Mouse (Mus musculus): ENCODE data around the gene Mark1. TPM values are rescaled to one million over a fixed set of nuclear protein-coding genes. Genes with fewer than 3 reads are reported as not detected.

The Mark1 gene
- polyA plus RNA-seq, 1 experiment from 2014 or later: 3.2 TPM

DNA sequence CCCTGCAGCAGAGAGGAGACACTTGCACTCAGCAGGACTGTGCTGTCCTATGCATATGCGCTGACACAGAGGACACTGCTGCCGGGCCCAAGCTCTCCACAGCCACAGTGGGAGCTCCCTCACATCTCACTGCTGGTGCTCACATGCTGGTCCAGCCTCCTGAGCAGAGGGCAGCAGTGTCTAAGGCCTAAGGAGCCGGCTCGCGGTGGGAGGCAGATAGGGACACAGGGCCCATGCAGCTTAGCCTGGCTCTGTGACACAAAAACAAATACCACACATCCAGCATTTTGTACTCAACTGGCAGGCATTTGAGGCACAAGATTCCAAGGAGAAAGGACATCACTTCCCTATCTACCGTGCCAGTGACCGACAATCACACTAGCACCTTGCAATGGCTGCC, 96.5 kb downstream of the Mark1 start:
- Histone ChIP-seq H3K4me3 (ENCODE audit: low read depth, low read length) (no peak overlapping the region), H3K4me2 (ENCODE audit: low read depth, severe bottlenecking) (no peak overlapping the region), H3K9ac (ENCODE audit: low read length) (no peak overlapping the region), H3K4me1 (ENCODE audit: control insufficient read depth, insufficient read depth, low read length) (no peaks in the 10 kb centered on the region), H3K27ac (replicated peaks; ENCODE audit: low read depth, low read length) (no peak overlapping the region), H3K27me3 (ENCODE audit: control insufficient read depth, insufficient read depth, low read length) (no peaks in the 10 kb centered on the region), H3K9me3 (ENCODE audit: control insufficient read depth, low read length) (no peaks in the 10 kb centered on the region), H3K36me3 (ENCODE audit: control insufficient read depth, insufficient read depth, low read length) (no peaks in the 10 kb centered on the region)
- no peak for ATAC-seq (ENCODE audit: insufficient number of reproducible peaks, low FRiP score, low TSS enrichment, low read depth)
- WGBS: 80% methylated on average over 7 of the region's 7 CpGs
- DNase-seq (ENCODE audit: low spot score): no peak

- H3K4me1 ChIP-seq (ENCODE audit: control insufficient read depth, insufficient read depth, low read length): no peaks in the 10 kb centered on the region
- H3K9ac ChIP-seq (ENCODE audit: low read length): no peak overlapping the region
- DNase-seq (ENCODE audit: low spot score) (no peak), ATAC-seq (ENCODE audit: insufficient number of reproducible peaks, low FRiP score, low TSS enrichment, low read depth) (no peak)
- no peaks in the 10 kb centered on the region for H3K36me3 ChIP-seq (ENCODE audit: control insufficient read depth, insufficient read depth, low read length)
- no peak overlapping the region for H3K27ac ChIP-seq (replicated peaks; ENCODE audit: low read depth, low read length)
- no peak overlapping the region for H3K4me2 ChIP-seq (ENCODE audit: low read depth, severe bottlenecking)
- 76% methylated on average over 16 of the region's 16 CpGs for WGBS
- no peak overlapping the region for H3K4me3 ChIP-seq (ENCODE audit: low read depth, low read length)
- H3K9me3 ChIP-seq (ENCODE audit: control insufficient read depth, low read length): no peaks in the 10 kb centered on the region
- no peaks in the 10 kb centered on the region for H3K27me3 ChIP-seq (ENCODE audit: control insufficient read depth, insufficient read depth, low read length)
Observed at GRCm38 (mm10) chr1:184897350-184897749, 102.0 kb downstream of the Mark1 start.

- Histone ChIP-seq H3K27ac (replicated peaks; ENCODE audit: low read depth, low read length) (no peak overlapping the region), H3K4me2 (ENCODE audit: low read depth, severe bottlenecking) (no peak overlapping the region), H3K4me1 (ENCODE audit: control insufficient read depth, insufficient read depth, low read length) (no peaks in the 10 kb centered on the region), H3K36me3 (ENCODE audit: control insufficient read depth, insufficient read depth, low read length) (no peaks in the 10 kb centered on the region), H3K27me3 (ENCODE audit: control insufficient read depth, insufficient read depth, low read length) (no peaks in the 10 kb centered on the region), H3K9me3 (ENCODE audit: control insufficient read depth, low read length) (no peaks in the 10 kb centered on the region), H3K9ac (ENCODE audit: low read length) (no peak overlapping the region), H3K4me3 (ENCODE audit: low read depth, low read length) (no peak overlapping the region)
- WGBS: 81% methylated on average over 3 of the region's 3 CpGs
- DNase-seq (ENCODE audit: low spot score) (no peak), ATAC-seq (ENCODE audit: insufficient number of reproducible peaks, low FRiP score, low TSS enrichment, low read depth) (no peak)
Observed at GRCm38 (mm10) chr1:184891998-184892397, 107.4 kb downstream of the Mark1 start.

GRCm38 (mm10) chr1:184889454-184889853, 109.9 kb downstream of the Mark1 start:
- 91% methylated on average over 6 of the region's 6 CpGs for WGBS

GRCm38 (mm10) chr1:184886160-184886559, 113.2 kb downstream of the Mark1 start:
- ATAC-seq (ENCODE audit: insufficient number of reproducible peaks, low FRiP score, low TSS enrichment, low read depth): no peak
- 86% methylated on average over 1 of the region's 1 CpGs for WGBS

More at GRCm38 (mm10) chr1:184889454-184889853, 109.9 kb downstream of the Mark1 start:
- Histone ChIP-seq H3K9me3 (ENCODE audit: control insufficient read depth, low read length) (no peaks in the 10 kb centered on the region), H3K36me3 (ENCODE audit: control insufficient read depth, insufficient read depth, low read length) (no peaks in the 10 kb centered on the region), H3K4me3 (ENCODE audit: low read depth, low read length) (no peak overlapping the region), H3K4me1 (ENCODE audit: control insufficient read depth, insufficient read depth, low read length) (no peaks in the 10 kb centered on the region), H3K27ac (replicated peaks; ENCODE audit: low read depth, low read length) (no peak overlapping the region), H3K27me3 (ENCODE audit: control insufficient read depth, insufficient read depth, low read length) (no peaks in the 10 kb centered on the region), H3K9ac (ENCODE audit: low read length) (no peak overlapping the region), H3K4me2 (ENCODE audit: low read depth, severe bottlenecking) (no peak overlapping the region)
- DNase-seq (ENCODE audit: low spot score) (no peak), ATAC-seq (ENCODE audit: insufficient number of reproducible peaks, low FRiP score, low TSS enrichment, low read depth) (no peak)

DNA sequence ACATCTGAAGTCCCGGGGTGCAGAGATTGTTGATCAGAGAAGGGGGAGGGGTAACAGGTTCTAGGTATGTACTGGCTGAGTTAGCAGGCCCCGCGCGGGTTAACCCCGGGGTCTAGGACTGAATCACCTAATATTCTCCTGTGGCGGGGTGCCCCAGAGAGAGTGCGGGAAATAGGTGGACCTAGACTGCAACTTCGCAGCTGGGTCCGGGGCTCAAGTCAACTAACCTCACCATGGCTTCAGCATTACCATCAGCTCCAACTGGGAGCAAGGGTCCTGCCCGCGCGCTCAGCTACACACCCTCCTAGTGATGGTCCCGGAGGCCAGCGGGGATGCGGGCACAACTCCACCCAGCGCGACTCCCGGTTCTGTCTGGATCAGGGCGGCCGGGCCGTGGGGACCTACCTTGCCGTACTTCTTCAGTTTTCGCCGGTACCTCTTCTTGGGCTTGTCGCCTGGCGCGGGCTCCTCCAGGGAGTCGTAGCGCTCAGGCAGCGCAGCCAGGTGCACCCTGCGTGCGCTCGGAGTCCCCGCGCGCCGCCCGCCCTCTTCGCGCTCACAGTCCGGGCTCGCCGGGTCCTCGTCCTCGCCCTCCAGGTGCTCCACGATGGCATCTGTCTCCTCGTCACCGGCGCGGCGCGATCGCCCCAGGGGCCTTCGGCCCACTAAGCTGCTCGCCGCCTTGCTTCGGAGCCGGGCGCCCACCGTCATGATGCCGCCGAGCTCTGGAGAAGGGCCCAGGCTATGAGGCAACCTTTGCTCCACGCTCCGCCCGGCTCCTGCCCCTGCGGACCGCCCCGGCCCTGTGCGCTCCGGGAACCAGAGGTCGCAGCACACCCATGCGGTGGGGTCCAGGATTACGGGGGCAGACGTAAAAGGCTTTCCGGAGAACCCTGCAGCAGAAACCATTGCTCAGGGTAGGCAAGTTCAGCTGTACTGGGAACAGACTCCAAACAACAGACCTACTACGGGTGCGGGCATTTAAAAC, 116.8 kb downstream of the Mark1 start, which contains the start of gene C130074G19Rik:
Gene C130074G19Rik, minus strand, starts transcription at position 938 of the 988 bp plus-strand sequence.
- no peaks in the 10 kb centered on the region for H3K9me3 ChIP-seq (ENCODE audit: control insufficient read depth, low read length)
- H3K4me1 ChIP-seq (ENCODE audit: control insufficient read depth, insufficient read depth, low read length): 0 out of 2 replicates have a peak, but pooled peaks cover 3% of the 10 kb centered on the region
- H3K4me3 ChIP-seq (ENCODE audit: low read depth, low read length): peak within 1 kb of the TSS; percentile 47
- H3K9ac ChIP-seq (ENCODE audit: low read length): peak within 1 kb of the TSS; percentile 47
- DNase-seq (ENCODE audit: low spot score): peak; percentile 70
- WGBS: 3% methylated on average over 77 of the region's 77 CpGs
- peak within 1 kb of the TSS; percentile 89 for H3K4me2 ChIP-seq (ENCODE audit: low read depth, severe bottlenecking)
- peaks cover 29% of the 10 kb centered on the region for H3K27me3 ChIP-seq (ENCODE audit: control insufficient read depth, insufficient read depth, low read length)
- no peaks in the 10 kb centered on the region for H3K36me3 ChIP-seq (ENCODE audit: control insufficient read depth, insufficient read depth, low read length)
- H3K27ac ChIP-seq (replicated peaks; ENCODE audit: low read depth, low read length): no peak within 1 kb of the TSS
- ATAC-seq (ENCODE audit: insufficient number of reproducible peaks, low FRiP score, low TSS enrichment, low read depth): peak; percentile 83

More at GRCm38 (mm10) chr1:184886160-184886559, 113.2 kb downstream of the Mark1 start:
- no peaks in the 10 kb centered on the region for H3K36me3 ChIP-seq (ENCODE audit: control insufficient read depth, insufficient read depth, low read length)
- no peak overlapping the region for H3K9ac ChIP-seq (ENCODE audit: low read length)
- peaks cover 28% of the 10 kb centered on the region for H3K27me3 ChIP-seq (ENCODE audit: control insufficient read depth, insufficient read depth, low read length)
- no peaks in the 10 kb centered on the region for H3K9me3 ChIP-seq (ENCODE audit: control insufficient read depth, low read length)
- no peak overlapping the region for H3K4me3 ChIP-seq (ENCODE audit: low read depth, low read length)
- no peak overlapping the region for H3K27ac ChIP-seq (replicated peaks; ENCODE audit: low read depth, low read length)
- H3K4me1 ChIP-seq (ENCODE audit: control insufficient read depth, insufficient read depth, low read length): 0 out of 2 replicates have a peak, but pooled peaks cover 3% of the 10 kb centered on the region
- DNase-seq (ENCODE audit: low spot score): no peak
- no peak overlapping the region for H3K4me2 ChIP-seq (ENCODE audit: low read depth, severe bottlenecking)

DNA sequence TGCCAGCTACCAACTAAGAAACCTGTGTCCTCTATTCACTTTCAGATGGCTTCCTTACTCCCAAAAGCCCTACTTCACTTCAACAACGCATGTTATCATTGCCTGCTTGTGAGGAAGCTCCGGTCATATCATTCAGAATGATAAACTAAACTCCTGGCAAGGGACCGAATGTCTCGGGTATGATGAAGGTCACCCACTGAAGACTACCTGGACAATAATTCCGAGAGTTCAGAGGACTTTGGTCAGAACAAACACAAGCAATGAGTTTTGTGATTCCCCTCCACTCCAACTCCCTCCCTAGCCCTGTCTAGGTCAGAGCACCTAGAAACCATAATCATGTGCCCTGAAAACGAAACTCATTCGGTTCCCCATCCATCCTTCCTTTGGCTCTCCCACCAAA, 117.5 kb downstream of the Mark1 start:
- H3K27ac ChIP-seq (replicated peaks; ENCODE audit: low read depth, low read length): no peak overlapping the region
- peaks cover 29% of the 10 kb centered on the region for H3K27me3 ChIP-seq (ENCODE audit: control insufficient read depth, insufficient read depth, low read length)
- H3K9me3 ChIP-seq (ENCODE audit: control insufficient read depth, low read length): no peaks in the 10 kb centered on the region
- DNase-seq (ENCODE audit: low spot score) (no peak), ATAC-seq (ENCODE audit: insufficient number of reproducible peaks, low FRiP score, low TSS enrichment, low read depth) (no peak)
- no peaks in the 10 kb centered on the region for H3K36me3 ChIP-seq (ENCODE audit: control insufficient read depth, insufficient read depth, low read length)
- no peak overlapping the region for H3K9ac ChIP-seq (ENCODE audit: low read length)
- H3K4me3 ChIP-seq (ENCODE audit: low read depth, low read length): peak overlapping the region; percentile 47; the same call in 1 of the 2 replicates
- no peak overlapping the region for H3K4me2 ChIP-seq (ENCODE audit: low read depth, severe bottlenecking)
- WGBS: 65% methylated on average over 7 of the region's 7 CpGs
- 0 out of 2 replicates have a peak, but pooled peaks cover 3% of the 10 kb centered on the region for H3K4me1 ChIP-seq (ENCODE audit: control insufficient read depth, insufficient read depth, low read length)

- Histone ChIP-seq H3K4me2 (ENCODE audit: low read depth, severe bottlenecking) (no peak overlapping the region), H3K27me3 (ENCODE audit: control insufficient read depth, insufficient read depth, low read length) (peaks cover 29% of the 10 kb centered on the region), H3K36me3 (ENCODE audit: control insufficient read depth, insufficient read depth, low read length) (no peaks in the 10 kb centered on the region), H3K9ac (ENCODE audit: low read length) (no peak overlapping the region), H3K27ac (replicated peaks; ENCODE audit: low read depth, low read length) (no peak overlapping the region), H3K4me3 (ENCODE audit: low read depth, low read length) (no peak overlapping the region), H3K9me3 (ENCODE audit: control insufficient read depth, low read length) (no peaks in the 10 kb centered on the region), H3K4me1 (ENCODE audit: control insufficient read depth, insufficient read depth, low read length) (0 out of 2 replicates have a peak, but pooled peaks cover 3% of the 10 kb centered on the region)
- DNase-seq (ENCODE audit: low spot score): no peak
- no peak for ATAC-seq (ENCODE audit: insufficient number of reproducible peaks, low FRiP score, low TSS enrichment, low read depth)
- WGBS: 93% methylated on average over 5 of the region's 5 CpGs
Observed at GRCm38 (mm10) chr1:184881211-184881610, 118.2 kb downstream of the Mark1 start.

Measured in limb, embryonic 11.5 days (tissue).